Mouse (Mus musculus): Measurements from ENCODE around the gene Ifi207. TPM values are rescaled to one million over a fixed set of nuclear protein-coding genes. Genes with fewer than 3 reads are reported as not detected.
"Not testable (repeated sequence)": the region's sequence is repeated elsewhere in the genome, so short reads cannot be mapped to it uniquely, and the experiment has no call there.

Ifi207 gene
- polyA plus RNA-seq, 1 experiment = 0.15 TPM

DNA sequence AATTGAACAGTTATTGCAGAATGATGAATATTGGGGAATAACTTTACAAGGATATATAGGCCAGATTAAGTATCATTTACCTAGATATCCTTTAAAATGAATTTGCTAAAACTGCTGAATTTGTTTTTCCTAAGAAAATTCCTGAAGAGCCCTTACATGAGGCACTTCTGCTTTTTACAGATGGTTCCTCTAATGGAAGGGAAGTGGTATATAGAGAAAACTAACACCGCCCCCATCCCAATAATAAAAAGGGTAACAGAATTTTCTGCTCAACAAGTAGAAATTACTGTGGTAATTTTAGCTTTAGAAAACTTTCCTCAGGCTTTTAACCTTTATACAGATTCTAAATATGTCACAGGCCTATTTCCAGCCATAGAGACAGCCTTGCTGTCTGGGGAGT, 47.3 kb downstream of the Ifi207 start:
- TF ChIP-seq POLR2A (IDR thresholded peaks at IDR 0.05; ENCODE audit: borderline replicate concordance, insufficient read depth, low read length) (no peak), CTCF (IDR thresholded peaks at IDR 0.05; ENCODE audit: borderline replicate concordance, insufficient read depth, low read depth, low read length) (no peak)
- no peak for DNase-seq
- WGBS = 98% methylated on average over 1 of the region's 1 CpGs

DNA sequence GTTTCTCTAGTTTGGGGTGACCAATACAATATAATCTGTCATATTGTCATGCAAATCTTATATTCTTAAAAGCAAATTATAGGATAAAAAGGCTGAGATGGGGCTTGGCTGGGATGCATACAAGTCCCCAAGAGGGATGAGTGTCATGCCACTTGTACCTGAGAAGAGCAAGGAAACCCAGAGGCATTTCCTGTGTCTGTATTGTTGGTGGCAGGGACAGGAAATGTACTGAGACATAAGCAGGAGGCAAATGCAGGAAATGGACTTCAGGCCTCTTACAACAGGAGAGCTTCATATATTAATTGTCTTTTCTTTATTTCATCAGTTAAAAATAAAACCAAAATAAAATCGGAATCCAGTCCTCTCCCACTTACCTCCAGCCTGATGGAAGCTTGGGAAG, 62.9 kb downstream of the Ifi207 start:
- DNase-seq; H3K4me1 ChIP-seq (ENCODE audit: control insufficient read depth, insufficient read depth, low read length); H3K4me3 ChIP-seq (replicated peaks; ENCODE audit: insufficient read depth, low read depth, low read length); H3K27me3 ChIP-seq (ENCODE audit: control insufficient read depth, insufficient read depth, low read length); H3K27ac ChIP-seq (ENCODE audit: insufficient read depth, low read length): not testable (repeated sequence)
- WGBS = 80% methylated on average over 1 of the region's 1 CpGs

More for the DNA sequence above, 47.3 kb downstream of the Ifi207 start:
- Histone ChIP-seq H3K27ac (ENCODE audit: insufficient read depth, low read length) (no peak overlapping the region), H3K4me3 (replicated peaks; ENCODE audit: insufficient read depth, low read depth, low read length) (no peak overlapping the region), H3K4me1 (ENCODE audit: control insufficient read depth, insufficient read depth, low read length) (no peaks in the 10 kb centered on the region), H3K27me3 (ENCODE audit: control insufficient read depth, insufficient read depth, low read length) (no peaks in the 10 kb centered on the region)

DNA sequence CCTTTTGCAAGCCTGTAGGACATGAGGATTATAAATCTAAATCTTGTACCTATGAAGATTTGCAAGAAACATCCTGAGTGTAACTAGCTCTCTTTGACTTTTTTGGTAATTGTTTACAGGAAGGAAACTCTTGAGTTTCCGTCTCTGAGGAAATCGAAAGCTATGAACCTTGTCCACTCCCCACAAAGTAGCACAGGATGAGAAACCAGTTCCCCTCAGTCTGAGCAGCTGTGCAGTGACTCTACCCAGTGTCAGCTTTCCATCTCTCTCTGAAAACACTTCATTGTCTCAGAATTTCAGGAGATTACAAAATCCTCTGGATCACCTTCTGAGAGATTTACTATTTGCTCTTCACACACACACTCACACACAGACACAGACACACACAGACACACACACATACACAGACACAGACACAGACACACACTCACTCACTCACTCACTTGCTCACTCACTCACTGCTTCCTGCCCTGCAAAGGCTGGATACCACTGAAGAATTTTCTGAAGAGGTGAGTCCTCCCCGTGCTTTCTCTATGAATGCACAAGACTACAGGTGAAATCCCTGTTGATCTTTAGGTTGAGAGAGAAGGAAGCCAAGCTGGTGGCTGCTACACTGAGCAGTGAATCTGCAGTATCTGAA, 68.0 kb downstream of the Ifi207 start, which contains the start of gene Ifi208:
Gene Ifi208 (plus strand): TSS at position 218 of the 640 bp plus-strand sequence.
- WGBS = 53% methylated on average over 3 of the region's 3 CpGs
- H3K4me1 ChIP-seq (ENCODE audit: control insufficient read depth, insufficient read depth, low read length); H3K4me3 ChIP-seq (replicated peaks; ENCODE audit: insufficient read depth, low read depth, low read length); DNase-seq; H3K27me3 ChIP-seq (ENCODE audit: control insufficient read depth, insufficient read depth, low read length); H3K27ac ChIP-seq (ENCODE audit: insufficient read depth, low read length): not testable (repeated sequence)

Other genes starting within 250 kb of the Ifi207 start
- gene Ifi214, start 205.8 kb downstream of the Ifi207 start, polyA plus RNA-seq (2012; rRNA removed) = not detected in 2 replicates
- 0.14 and 0.15 TPM in 2 replicates for gene Ifi213, start 142.5 kb downstream of the Ifi207 start, polyA plus RNA-seq (2012; rRNA removed)
- 0.10 and 0.18 TPM in 2 replicates for gene Ifi209, start 110.8 kb downstream of the Ifi207 start, polyA plus RNA-seq (2012; rRNA removed)
- not detected in 2 replicates for gene Ifi208, start 68.1 kb downstream of the Ifi207 start, polyA plus RNA-seq (2012; rRNA removed)
- 0.16 and 0.30 TPM in 2 replicates for gene Ifi204, start 25.2 kb upstream of the Ifi207 start, polyA plus RNA-seq (2012; rRNA removed)
- 0.11 and 0.14 TPM in 2 replicates for gene Ifi211, start 171.3 kb upstream of the Ifi207 start, polyA plus RNA-seq (2012; rRNA removed)
- gene Mndal, start 200.7 kb upstream of the Ifi207 start, polyA plus RNA-seq (2012; rRNA removed) = 3.5 TPM in 2 replicates
- gene Ifi203, start 200.9 kb upstream of the Ifi207 start, polyA plus RNA-seq (2012; rRNA removed) = 1.4 and 1.7 TPM in 2 replicates
- not detected in 2 replicates for gene Ifi202b, start 241.0 kb upstream of the Ifi207 start, polyA plus RNA-seq (2012; rRNA removed)